Mouse (Mus musculus): Measurements from ENCODE around the gene Gm49358.

DNA sequence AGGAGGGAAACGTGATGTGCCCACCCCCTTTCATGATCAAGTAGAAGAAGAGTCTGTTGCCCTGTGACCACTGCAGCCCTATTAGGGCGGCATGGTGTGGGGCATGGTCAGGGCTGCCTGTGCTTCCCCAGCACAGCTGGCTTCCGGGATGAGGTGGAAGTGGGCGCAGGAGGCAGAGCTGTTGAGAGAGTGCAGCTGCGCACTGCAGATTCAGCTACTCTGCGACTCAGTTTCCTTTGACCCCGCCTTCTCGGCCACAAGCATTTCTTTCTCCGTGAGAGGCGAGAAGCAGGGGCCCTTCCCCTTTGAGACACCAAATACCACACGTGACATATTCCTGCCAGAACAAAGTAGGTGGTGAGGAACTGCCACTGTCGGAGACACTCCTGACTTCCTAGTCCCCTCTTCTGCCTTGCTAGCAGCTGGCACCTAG is 36.2 kb upstream of the Gm49358 start:
- TF ChIP-seq CTCF (IDR thresholded peaks at IDR 0.05; ENCODE audit: borderline replicate concordance, insufficient read depth, low read depth, low read length) (no peak), POLR2A (IDR thresholded peaks at IDR 0.05; ENCODE audit: borderline replicate concordance, insufficient read depth, low read length) (no peak)
